Mouse (Mus musculus): ENCODE results near the gene Mrpl12.

GRCm38 (mm10) chr11:120467736-120468092 is 16.7 kb upstream of the Mrpl12 start:
- no peak for TF ChIP-seq CTCF (IDR thresholded peaks at IDR 0.05; ENCODE audit: borderline replicate concordance, extremely low read depth, insufficient read depth, insufficient read length)
- TF ChIP-seq POLR2A (IDR thresholded peaks at IDR 0.05; ENCODE audit: borderline replicate concordance, extremely low read depth, insufficient read depth, insufficient read length, poor library complexity, severe bottlenecking): no peak
